Comparison of ENCODE assay signal across 19 mouse cellular contexts in genomic region chr11:62027271-62027670, GRCm38 (mm10).
DNase-seq lines count a peak whose midpoint lies in the region; ATAC-seq and TF ChIP-seq lines count a peak whose summit lies in the region.
"Had no signal": no experiment of that assay in that cellular context is flagged by ENCODE, and none has a peak within 500 bp of the region (broad histone marks: within the 10 kb centered on the region; RNA-seq: fewer than 3 reads in every experiment).

No protein-coding gene starts in this region.

- H3K4me3 ChIP-seq in forebrain, embryonic 14.5 days (ENCODE audit: low read depth, low read length), result no peak overlapping the region
- H3K4me3 ChIP-seq in forebrain, embryonic 10.5 days, result no peak overlapping the region
- no peak overlapping the region for H3K4me3 ChIP-seq in kidney, embryonic 16.5 days (ENCODE audit: low read length)
- no peak overlapping the region for H3K4me3 ChIP-seq in midbrain, embryonic 11.5 days (ENCODE audit: low read depth, low read length)
- H3K4me3 ChIP-seq in midbrain, embryonic 10.5 days, result no peak overlapping the region
- no peak overlapping the region for H3K4me3 ChIP-seq in embryonic fibroblast, embryonic 13.5 days (ENCODE audit: insufficient read depth, low read length)
- H3K4me3 ChIP-seq: heart, embryonic 10.5 days; hindbrain, embryonic 10.5 days; limb, embryonic 13.5 days; neural tube, embryonic 12.5 days had no signal

- WGBS in forebrain, embryonic 14.5 days, result 75% methylated on average over 6 of the region's 6 CpGs
- WGBS in forebrain, embryonic 10.5 days, result 83% methylated on average over 6 of the region's 6 CpGs
- 62% methylated on average over 6 of the region's 6 CpGs for WGBS in kidney, embryonic 16.5 days
- WGBS in midbrain, embryonic 11.5 days, result 81% methylated on average over 6 of the region's 6 CpGs
- WGBS in midbrain, embryonic 10.5 days, result 79% methylated on average over 6 of the region's 6 CpGs

- H3K4me1 ChIP-seq in forebrain, embryonic 14.5 days (ENCODE audit: control insufficient read depth, insufficient read depth, low read length), result peaks cover 20% of the 10 kb centered on the region; the same call in 1 of the 2 replicates
- H3K4me1 ChIP-seq in forebrain, embryonic 10.5 days, result peaks cover 42% of the 10 kb centered on the region
- peaks cover 23% of the 10 kb centered on the region for H3K4me1 ChIP-seq in kidney, embryonic 16.5 days (ENCODE audit: insufficient read depth, low read length)
- H3K4me1 ChIP-seq in midbrain, embryonic 11.5 days (ENCODE audit: control insufficient read depth, insufficient read depth, low read length), result no peaks in the 10 kb centered on the region
- peaks cover 39% of the 10 kb centered on the region for H3K4me1 ChIP-seq in midbrain, embryonic 10.5 days
- peaks cover 26% of the 10 kb centered on the region for H3K4me1 ChIP-seq in embryonic fibroblast, embryonic 13.5 days (ENCODE audit: control insufficient read depth, insufficient read depth, low read length)

- H3K36me3 ChIP-seq in forebrain, embryonic 14.5 days (ENCODE audit: control insufficient read depth, insufficient read depth, low read length), result no peaks in the 10 kb centered on the region
- no peaks in the 10 kb centered on the region for H3K36me3 ChIP-seq in forebrain, embryonic 10.5 days (replicated peaks)
- H3K36me3 ChIP-seq in kidney, embryonic 16.5 days (ENCODE audit: insufficient read depth, low read length), result no peaks in the 10 kb centered on the region
- H3K36me3 ChIP-seq in midbrain, embryonic 11.5 days (ENCODE audit: control insufficient read depth, insufficient read depth, low read length), result no peaks in the 10 kb centered on the region
- no peaks in the 10 kb centered on the region for H3K36me3 ChIP-seq in midbrain, embryonic 10.5 days
- H3K36me3 ChIP-seq: heart, embryonic 10.5 days; hindbrain, embryonic 10.5 days; limb, embryonic 13.5 days; neural tube, embryonic 12.5 days had no signal

- no peak for ATAC-seq in forebrain, embryonic 14.5 days
- 0 out of 2 replicates have a peak, but pooled peaks have one; percentile 46 for ATAC-seq in kidney, embryonic 16.5 days (ENCODE audit: low FRiP score, low TSS enrichment)
- ATAC-seq in midbrain, embryonic 11.5 days (ENCODE audit: low FRiP score), result no peak
- ATAC-seq: forebrain, embryonic 16.5 days had no signal

- TF ChIP-seq POLR2A in embryonic fibroblast, embryonic 13.5 days (IDR thresholded peaks at IDR 0.05; ENCODE audit: low read depth, low read length), result no peak

- H3K27ac ChIP-seq in forebrain, embryonic 14.5 days (ENCODE audit: low read depth, low read length), result no peak overlapping the region
- H3K27ac ChIP-seq in forebrain, embryonic 10.5 days, result no peak overlapping the region
- peak overlapping the region; percentile 47; the same call in 1 of the 2 replicates for H3K27ac ChIP-seq in kidney, embryonic 16.5 days (ENCODE audit: low read length)
- H3K27ac ChIP-seq in midbrain, embryonic 11.5 days (ENCODE audit: low read depth, low read length), result no peak overlapping the region
- no peak overlapping the region for H3K27ac ChIP-seq in midbrain, embryonic 10.5 days (replicated peaks)
- H3K27ac ChIP-seq in embryonic fibroblast, embryonic 13.5 days (ENCODE audit: insufficient read depth, low read length), result peak overlapping the region; percentile 76
- H3K27ac ChIP-seq: heart, embryonic 10.5 days; hindbrain, embryonic 10.5 days; limb, embryonic 13.5 days; liver, embryonic 14.5 days; neural tube, embryonic 12.5 days had no signal

- no peak overlapping the region for H3K9ac ChIP-seq in forebrain, embryonic 14.5 days (ENCODE audit: low read length)
- H3K9ac ChIP-seq in kidney, embryonic 16.5 days (replicated peaks; ENCODE audit: low read length), result no peak overlapping the region
- H3K9ac ChIP-seq in midbrain, embryonic 11.5 days (ENCODE audit: low read length), result no peak overlapping the region
- H3K9ac ChIP-seq: limb, embryonic 13.5 days; liver, embryonic 14.5 days; neural tube, embryonic 12.5 days had no signal

- no peaks in the 10 kb centered on the region for H3K27me3 ChIP-seq in forebrain, embryonic 14.5 days (replicated peaks; ENCODE audit: control insufficient read depth, insufficient read depth, low read length)
- peaks cover 10% of the 10 kb centered on the region; the same call in 1 of the 2 replicates for H3K27me3 ChIP-seq in forebrain, embryonic 10.5 days (ENCODE audit: poor library complexity, severe bottlenecking)
- H3K27me3 ChIP-seq in kidney, embryonic 16.5 days (ENCODE audit: insufficient read depth, low read length), result no peaks in the 10 kb centered on the region
- H3K27me3 ChIP-seq in midbrain, embryonic 11.5 days (ENCODE audit: control insufficient read depth, insufficient read depth, low read length), result no peaks in the 10 kb centered on the region
- no peaks in the 10 kb centered on the region for H3K27me3 ChIP-seq in midbrain, embryonic 10.5 days (ENCODE audit: low read depth, poor library complexity, severe bottlenecking)
- H3K27me3 ChIP-seq: CH12.LX; limb, embryonic 13.5 days; neural tube, embryonic 12.5 days had no signal

- peak; percentile 36 for DNase-seq in forebrain, embryonic 14.5 days (ENCODE audit: low spot score)
- no peak for DNase-seq in forebrain, embryonic 10.5 days (ENCODE audit: extremely low spot score, low spot score)
- DNase-seq in kidney, postnatal 10 days, result no peak
- DNase-seq in midbrain, embryonic 11.5 days (ENCODE audit: low spot score, missing footprints), result peak; percentile 71
- DNase-seq in midbrain, embryonic 10.5 days (ENCODE audit: low spot score), result no peak
- no peak for DNase-seq in adrenal gland, adult 18-20 months (ENCODE audit: low spot score in 2 of 2)
- DNase-seq: adrenal gland, adult 2 months; cerebellum, postnatal 10 days; layer of hippocampus, adult 9-11 months; thymus, postnatal 14 days had no signal

- TF ChIP-seq CTCF in embryonic fibroblast, embryonic 13.5 days (IDR thresholded peaks at IDR 0.05; ENCODE audit: borderline replicate concordance, insufficient read depth, low read length), result no peak

- no peak overlapping the region for H3K4me2 ChIP-seq in forebrain, embryonic 14.5 days (ENCODE audit: low read length)
- no peak overlapping the region for H3K4me2 ChIP-seq in kidney, embryonic 16.5 days (replicated peaks; ENCODE audit: low read depth, low read length)
- H3K4me2 ChIP-seq in midbrain, embryonic 11.5 days, result no peak overlapping the region
- H3K4me2 ChIP-seq: limb, embryonic 13.5 days; neural tube, embryonic 12.5 days had no signal

- H3K9me3 ChIP-seq in forebrain, embryonic 14.5 days (replicated peaks; ENCODE audit: control insufficient read depth, low read length), result no peaks in the 10 kb centered on the region
- H3K9me3 ChIP-seq in forebrain, embryonic 10.5 days, result no peaks in the 10 kb centered on the region
- H3K9me3 ChIP-seq in kidney, embryonic 16.5 days (ENCODE audit: low read length), result no peaks in the 10 kb centered on the region
- H3K9me3 ChIP-seq in midbrain, embryonic 11.5 days (ENCODE audit: control insufficient read depth, low read length), result no peaks in the 10 kb centered on the region
- H3K9me3 ChIP-seq in midbrain, embryonic 10.5 days (replicated peaks), result no peaks in the 10 kb centered on the region
- H3K9me3 ChIP-seq: heart, embryonic 10.5 days; hindbrain, embryonic 10.5 days; limb, embryonic 13.5 days; neural tube, embryonic 12.5 days had no signal

Comparison
In these comparisons a context has a peak if more than half of its experiments do, and no peak if none do; other contexts are left out.
1. DNase-seq: peak in forebrain, embryonic 14.5 days (single experiment) and midbrain, embryonic 11.5 days (single experiment); none in forebrain, embryonic 10.5 days (single experiment), kidney, postnatal 10 days (single experiment), midbrain, embryonic 10.5 days (single experiment) and adrenal gland, adult 18-20 months (0 of 2).
2. H3K27ac ChIP-seq: peak in kidney, embryonic 16.5 days (single experiment) and embryonic fibroblast, embryonic 13.5 days (single experiment); none in forebrain, embryonic 14.5 days (single experiment), forebrain, embryonic 10.5 days (single experiment), midbrain, embryonic 11.5 days (single experiment) and midbrain, embryonic 10.5 days (single experiment).